Comparison of ENCODE assay signal across 9 mouse cellular contexts in the genomic region with DNA sequence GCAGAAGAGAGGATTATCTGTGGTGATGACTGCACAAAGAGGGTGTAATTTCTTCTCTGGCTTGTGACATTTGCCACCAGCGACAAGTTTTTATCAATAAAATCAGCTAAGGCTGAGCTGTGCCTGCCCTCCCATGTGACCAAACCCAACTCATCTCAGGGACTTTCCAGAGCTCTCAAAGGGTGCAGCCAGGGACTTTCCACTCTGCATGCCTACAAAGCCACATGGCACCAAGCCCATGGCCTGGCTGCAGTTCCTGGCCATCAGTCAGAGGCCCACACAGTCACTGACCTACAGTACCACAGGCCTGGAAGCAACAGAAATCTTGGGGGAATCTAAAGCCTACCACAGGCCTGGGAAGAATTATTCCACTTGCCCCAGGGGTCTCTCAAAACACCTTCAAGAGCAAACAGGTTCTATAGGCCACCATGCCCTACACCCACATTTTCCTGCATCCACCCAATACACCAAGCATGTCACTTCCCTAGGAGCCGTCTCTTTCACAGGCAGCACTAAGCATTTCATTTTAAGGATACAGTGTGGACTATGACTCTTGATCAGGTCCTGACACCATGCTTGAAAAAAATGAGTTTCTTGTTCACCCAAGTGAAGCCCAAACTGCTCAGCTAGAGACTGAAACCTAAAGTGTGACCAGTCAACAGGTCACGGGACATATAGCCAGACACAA. TPM values are rescaled to one million over a fixed set of nuclear protein-coding genes. Genes with fewer than 3 reads are reported as not detected.
DNase-seq lines count a peak whose midpoint lies in the region; ATAC-seq lines count a peak whose summit lies in the region.
"Had no signal": no experiment of that assay in that cellular context is flagged by ENCODE, and none has a peak within 500 bp of the region (broad histone marks: within the 10 kb centered on the region; RNA-seq: fewer than 3 reads in every experiment).

No protein-coding gene starts in this region.

- H3K4me1 ChIP-seq in intestine, embryonic 15.5 days (replicated peaks), result no peaks in the 10 kb centered on the region
- H3K4me1 ChIP-seq: limb, embryonic 12.5 days had no signal

- no peaks in the 10 kb centered on the region for H3K9me3 ChIP-seq in intestine, embryonic 15.5 days
- H3K9me3 ChIP-seq: limb, embryonic 12.5 days had no signal

- H3K27ac ChIP-seq in intestine, embryonic 15.5 days, result no peak overlapping the region
- H3K27ac ChIP-seq: limb, embryonic 12.5 days had no signal

- ATAC-seq in inflammation-experienced regulatory T-cells, adult 6 months, result peak; percentile 94
- ATAC-seq in monocyte, adult 5-6 weeks (replicated peaks; ENCODE audit: insufficient number of reproducible peaks, low FRiP score, low TSS enrichment, poor library complexity, severe bottlenecking), result peak; percentile 82
- no peak for ATAC-seq in intestine, embryonic 15.5 days

- DNase-seq in thymus, adult 18-20 months, result peak; percentile 21 to 52
- no peak for DNase-seq in thymus, postnatal 4 days
- DNase-seq in adrenal gland, adult 18-20 months (ENCODE audit: low spot score in 2 of 2), result peak; percentile 70 to 73
- peak; percentile 88 for DNase-seq in cerebellum, postnatal 36 days
- DNase-seq in embryo, embryonic 10 days (ENCODE audit: low spot score), result no peak

- H3K36me3 ChIP-seq in intestine, embryonic 15.5 days, result peaks cover 30% of the 10 kb centered on the region

- no peaks in the 10 kb centered on the region for H3K27me3 ChIP-seq in intestine, embryonic 15.5 days (replicated peaks)
- H3K27me3 ChIP-seq: limb, embryonic 12.5 days had no signal

- H3K9ac ChIP-seq in intestine, embryonic 15.5 days, result no peak overlapping the region
- H3K9ac ChIP-seq: limb, embryonic 12.5 days had no signal

- H3K4me2 ChIP-seq in intestine, embryonic 15.5 days (replicated peaks), result no peak overlapping the region
- H3K4me2 ChIP-seq: limb, embryonic 12.5 days had no signal

- no peak overlapping the region for H3K4me3 ChIP-seq in intestine, embryonic 15.5 days (replicated peaks)
- H3K4me3 ChIP-seq: limb, embryonic 12.5 days had no signal

- 87% methylated on average over 3 of the region's 3 CpGs for WGBS in intestine, embryonic 15.5 days

RNA-seq across cellular contexts. Expression of a gene that starts 12.4 kb away (rescaled TPM):
- total RNA-seq in adrenal gland, adult 18-20 months (2021), result 10 to 100 TPM; 32.5 to 32.6 TPM
- polyA plus RNA-seq in inflammation-experienced regulatory T-cells, adult 6 months (2017; shearing (Covaris generic)), result 10 to 100 TPM; 74.8 to 85.3 (median 76.1) TPM
- total RNA-seq in monocyte, adult 5-6 weeks (2017), result 16.6 to 29.4 TPM (median 18.0 TPM) in 3 replicates
- 26.7 and 32.4 TPM in 2 replicates for polyA plus RNA-seq in intestine, embryonic 15.5 days (2015; fragmentation: Nextera tagmentation; extraction: Ambion mirVana)

RNA-seq across cellular contexts. Expression of a gene that starts 23.3 kb away (rescaled TPM):
- total RNA-seq in adrenal gland, adult 18-20 months (2021), result 100 to 1,000 TPM; 302 to 308 TPM
- polyA plus RNA-seq in inflammation-experienced regulatory T-cells, adult 6 months (2017; shearing (Covaris generic)), result 100 to 1,000 TPM; 246 to 394 (median 269) TPM
- 80.0 to 121 TPM (median 114 TPM) in 3 replicates for total RNA-seq in monocyte, adult 5-6 weeks (2017)
- polyA plus RNA-seq in intestine, embryonic 15.5 days (2015; fragmentation: Nextera tagmentation; extraction: Ambion mirVana), result 339 and 367 TPM in 2 replicates

RNA-seq across cellular contexts. Expression of a gene that starts 32.8 kb away (rescaled TPM):
- 1 to 10 TPM; 2.2 to 3.5 TPM for total RNA-seq in adrenal gland, adult 18-20 months (2021)
- polyA plus RNA-seq in inflammation-experienced regulatory T-cells, adult 6 months (2017; shearing (Covaris generic)), result 1 to 10 TPM; 2.1 to 5.1 (median 3.4) TPM
- total RNA-seq in monocyte, adult 5-6 weeks (2017), result not detected in 3 replicates
- 5.4 and 8.3 TPM in 2 replicates for polyA plus RNA-seq in intestine, embryonic 15.5 days (2015; fragmentation: Nextera tagmentation; extraction: Ambion mirVana)

RNA-seq across cellular contexts. Expression of a gene that starts 33.8 kb away (rescaled TPM):
- 10 to 100 TPM; 92.1 to 94.5 TPM for total RNA-seq in adrenal gland, adult 18-20 months (2021)
- 10 to 100 TPM; 49.1 to 88.0 (median 76.8) TPM for polyA plus RNA-seq in inflammation-experienced regulatory T-cells, adult 6 months (2017; shearing (Covaris generic))
- 33.3 to 58.1 TPM (median 38.6 TPM) in 3 replicates for total RNA-seq in monocyte, adult 5-6 weeks (2017)
- 57.5 and 65.2 TPM in 2 replicates for polyA plus RNA-seq in intestine, embryonic 15.5 days (2015; fragmentation: Nextera tagmentation; extraction: Ambion mirVana)

RNA-seq across cellular contexts. Expression of a gene that starts 40.3 kb away (rescaled TPM):
- total RNA-seq in adrenal gland, adult 18-20 months (2021), result 1 to 10 TPM; 3.4 to 4.4 TPM
- 1 to 10 TPM in 2 of 3 experiments, under 1 TPM in 1; 0.85 to 2.2 (median 1.3) TPM for polyA plus RNA-seq in inflammation-experienced regulatory T-cells, adult 6 months (2017; shearing (Covaris generic))
- total RNA-seq in monocyte, adult 5-6 weeks (2017), result 2.8 to 6.2 TPM in 2 of 3 replicates, not detected in the other
- polyA plus RNA-seq in intestine, embryonic 15.5 days (2015; fragmentation: Nextera tagmentation; extraction: Ambion mirVana), result 297 and 389 TPM in 2 replicates

Comparison
In these comparisons a context has a peak if more than half of its experiments do, and no peak if none do; other contexts are left out.
1. DNase-seq: peak in thymus, adult 18-20 months (2 of 2), adrenal gland, adult 18-20 months (2 of 2) and cerebellum, postnatal 36 days (2 of 2); none in thymus, postnatal 4 days (single experiment) and embryo, embryonic 10 days (single experiment).